Mouse (Mus musculus) heart, postnatal 0 days (tissue): ENCODE results near the gene Bscl2. TPM values are rescaled to one million over a fixed set of nuclear protein-coding genes. Genes with fewer than 3 reads are reported as not detected.
"Not testable (repeated sequence)": the region's sequence is repeated elsewhere in the genome, so short reads cannot be mapped to it uniquely, and the experiment has no call there.

Experiments
- ATAC-seq: fragments of 200-750 bp; cut with Nextera tagmentation; 2 replicates; pipeline ENCODE4 v1.8.0; 2017; ENCODE audit warnings: low read depth, moderate number of reproducible peaks, moderate library complexity; ENCODE audit not compliant: insufficient read depth
- DNase-seq: peaks from one replicate; pipeline ENCODE4 v3.0.0-alpha.2; 2016; ENCODE audit warnings: low spot score
- H3K27ac ChIP-seq: fragments of 300-500 bp; sonication (generic); 2 replicates; pipeline ENCODE4 v1.5.1; 2014; ENCODE audit warnings: low read depth, mild to moderate bottlenecking
- H3K27me3 ChIP-seq: fragments of 300-500 bp; sonication (generic); 2 replicates; pipeline ENCODE4 v1.6.1; 2014; ENCODE audit warnings: low read length, mixed read lengths; ENCODE audit not compliant: control insufficient read depth, insufficient read depth
- H3K36me3 ChIP-seq: fragments of 300-500 bp; sonication (generic); replicated peaks from 2 replicates; pipeline ENCODE4 v1.6.1; 2014; ENCODE audit warnings: low read length, mixed read lengths; ENCODE audit not compliant: control insufficient read depth, insufficient read depth
- H3K4me1 ChIP-seq: fragments of 300-500 bp; sonication (generic); 2 replicates; pipeline ENCODE4 v1.6.1; 2014; ENCODE audit warnings: antibody characterized with exemption; ENCODE audit not compliant: control insufficient read depth, insufficient read depth
- H3K4me2 ChIP-seq: fragments of 300-500 bp; sonication (generic); 2 replicates; pipeline ENCODE4 v1.6.1; 2014; ENCODE audit warnings: low read depth, mild to moderate bottlenecking, low read length, moderate library complexity
- H3K4me3 ChIP-seq: fragments of 300-500 bp; sonication (generic); 2 replicates; pipeline ENCODE4 v1.5.1; 2014; ENCODE audit warnings: low read depth, low read length
- H3K9ac ChIP-seq: fragments of 300-500 bp; sonication (generic); replicated peaks from 2 replicates; pipeline ENCODE4 v1.6.1; 2014; ENCODE audit warnings: low read depth, low read length, mixed read lengths
- H3K9me3 ChIP-seq: fragments of 300-500 bp; sonication (generic); replicated peaks from 2 replicates; pipeline ENCODE4 v1.6.1; 2016; ENCODE audit warnings: low read length; ENCODE audit not compliant: control insufficient read depth
- CTCF ChIP-seq: IDR thresholded peaks from 2 replicates; pipeline ENCODE4 v1.5.1; 2016; ENCODE audit warnings: antibody characterized with exemption, control low read depth, low read depth
- EP300 ChIP-seq: IDR thresholded peaks from 2 replicates; pipeline ENCODE4 v1.6.1; 2016; ENCODE audit warnings: antibody characterized with exemption, low read depth
- WGBS: fragments of 180-500 bp; shearing (Covaris S2); extraction: QIAGEN DNeasy Blood & Tissue Kit; methylation state at CpG from one replicate; pipeline ENCODE4 v1.1.7; 2014; 5-methylcytosine and 5-hydroxymethylcytosine counted together
- polyA plus RNA-seq: library from polyadenylated mRNA; unstranded; fragments of >200 nt; fragmentation: Nextera tagmentation; extraction: Ambion mirVana; gene quantifications from 2 replicates; pipeline ENCODE4 v1.2.1, GENCODE M21; 2015
- total RNA-seq: library from RNA; depleted of rRNA; stranded (reverse); fragments of >200 nt; gene quantifications from 2 replicates; pipeline ENCODE4 v1.2.3, GENCODE M21; 2014; ENCODE audit warnings: low replicate concordance

Gene Bscl2
- total and polyA plus RNA-seq, 2 experiments from 2014 or later, result 32.1 to 54.2 TPM

DNA sequence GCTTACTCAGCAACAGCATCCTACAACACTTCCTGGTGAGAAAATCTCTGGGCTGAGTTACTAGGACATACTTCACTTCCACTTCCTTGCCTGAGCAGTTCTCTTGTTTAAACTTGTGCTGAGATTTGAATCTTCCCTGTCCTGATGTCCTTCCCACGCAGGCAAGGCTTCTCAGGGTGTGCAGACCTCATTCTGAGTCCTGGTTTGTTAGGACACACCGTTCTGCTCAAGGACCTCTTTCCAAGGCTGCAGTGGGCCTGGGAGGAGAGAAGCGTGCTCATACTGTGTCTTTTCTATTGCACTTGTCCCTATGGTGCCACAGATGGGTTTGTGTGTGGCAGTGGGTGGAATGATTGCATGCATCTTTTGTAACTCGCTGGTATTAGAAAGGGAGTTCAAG lies 4.3 kb upstream of the Bscl2 start:
- Histone ChIP-seq H3K4me2 (no peak overlapping the region), H3K4me3 (no peak overlapping the region), H3K27me3 (no peaks in the 10 kb centered on the region), H3K9me3 (no peaks in the 10 kb centered on the region), H3K9ac (no peak overlapping the region), H3K27ac (no peak overlapping the region), H3K4me1 (peaks cover 4% of the 10 kb centered on the region), H3K36me3 (peaks cover 74% of the 10 kb centered on the region)
- no peak for DNase-seq
- no peak for ATAC-seq
- no peak for TF ChIP-seq EP300
- TF ChIP-seq CTCF, result no peak
- WGBS, result 84% methylated on average over 4 of the region's 4 CpGs

- H3K9me3 ChIP-seq, H3K27me3 ChIP-seq, H3K27ac ChIP-seq, H3K4me2 ChIP-seq, H3K4me3 ChIP-seq, DNase-seq, ATAC-seq, H3K9ac ChIP-seq: not testable (repeated sequence)
- H3K4me1 ChIP-seq, result peaks cover 22% of the 10 kb centered on the region
- WGBS, result 93% methylated on average over 10 of the region's 10 CpGs
- peaks cover 41% of the 10 kb centered on the region for H3K36me3 ChIP-seq
Observed at GRCm38 (mm10) chr19:8836327-8836726, 940 bp upstream of the Bscl2 start.

- H3K4me1 ChIP-seq, result peaks cover 22% of the 10 kb centered on the region
- TF ChIP-seq EP300 (no peak), CTCF (no peak)
- no peak for ATAC-seq
- peaks cover 27% of the 10 kb centered on the region for H3K36me3 ChIP-seq
- H3K27ac ChIP-seq, result peak overlapping the region; percentile 94
- WGBS, result 17% methylated on average over 15 of the region's 15 CpGs
- no peaks in the 10 kb centered on the region for H3K9me3 ChIP-seq
- H3K9ac ChIP-seq, result peak overlapping the region; percentile 74
- no peaks in the 10 kb centered on the region for H3K27me3 ChIP-seq
- no peak for DNase-seq
- peak overlapping the region; percentile 59 for H3K4me3 ChIP-seq
- H3K4me2 ChIP-seq, result peak overlapping the region; percentile 97
Observed at GRCm38 (mm10) chr19:8838041-8838730, 919 bp downstream of the Bscl2 start.

DNA sequence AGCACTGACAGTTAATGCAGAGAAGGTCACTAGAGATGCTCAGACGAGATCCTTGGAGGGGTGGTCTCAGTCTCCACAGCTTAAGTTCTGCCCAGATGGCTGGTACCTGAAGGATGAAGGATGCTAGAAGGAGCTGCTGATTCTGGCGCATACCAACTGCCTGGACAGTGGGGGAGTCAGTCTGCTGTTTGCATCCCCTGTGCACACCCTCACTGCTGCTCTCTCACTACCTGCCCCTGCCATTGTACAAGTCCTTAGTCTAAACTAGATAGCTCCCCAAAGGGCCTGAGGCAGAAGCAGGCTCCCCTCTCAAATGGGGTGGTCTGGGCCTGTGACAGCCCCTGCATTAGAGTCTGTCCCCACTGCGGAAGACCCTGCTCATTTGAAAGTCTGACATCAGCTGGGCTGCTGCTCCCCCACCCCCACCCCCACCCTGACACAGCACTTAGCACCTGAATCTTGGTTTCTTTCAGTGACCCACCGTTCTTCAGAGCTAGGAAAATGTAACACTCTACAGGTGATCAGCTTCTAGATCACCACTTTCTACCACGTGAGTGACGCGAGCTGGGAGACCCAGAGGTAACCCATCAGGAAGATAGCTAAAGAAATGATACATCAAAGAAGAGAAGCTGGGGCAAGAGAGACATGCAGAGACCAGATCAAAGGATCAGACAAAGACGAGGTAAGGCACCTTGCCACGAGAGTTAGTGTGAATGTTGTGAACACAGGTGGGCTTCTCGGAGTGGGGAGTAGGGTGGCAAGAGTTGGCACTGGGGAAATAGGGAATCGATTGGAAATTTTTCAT lies 2.0 kb downstream of the Bscl2 start, which contains the start of gene Gng3:
TSS of gene Gng3 (minus strand) at position 92 of the 805 bp plus-strand sequence.
- H3K4me1 ChIP-seq, result peaks cover 22% of the 10 kb centered on the region
- no peaks in the 10 kb centered on the region for H3K9me3 ChIP-seq
- ATAC-seq (no peak), DNase-seq (no peak)
- H3K27me3 ChIP-seq, result no peaks in the 10 kb centered on the region
- TF ChIP-seq CTCF (no peak), EP300 (no peak)
- peak within 1 kb of the TSS; percentile 74 for H3K9ac ChIP-seq
- peak within 1 kb of the TSS; percentile 59 for H3K4me3 ChIP-seq
- peak within 1 kb of the TSS; percentile 94 for H3K27ac ChIP-seq
- H3K4me2 ChIP-seq, result peak within 1 kb of the TSS; percentile 97
- peaks cover 16% of the 10 kb centered on the region for H3K36me3 ChIP-seq
- WGBS, result 65% methylated on average over 11 of the region's 11 CpGs

GRCm38 (mm10) chr19:8839908-8840791 lies 2.9 kb downstream of the Bscl2 start:
- Histone ChIP-seq H3K4me1 (peaks cover 22% of the 10 kb centered on the region), H3K4me2 (peak overlapping the region; percentile 73), H3K4me3 (peak overlapping the region; percentile 47), H3K36me3 (peaks cover 10% of the 10 kb centered on the region), H3K9me3 (no peaks in the 10 kb centered on the region), H3K27ac (no peak overlapping the region), H3K27me3 (no peaks in the 10 kb centered on the region), H3K9ac (peak overlapping the region; percentile 49; the same call in 1 of the 2 replicates)
- DNase-seq (peak; percentile 48), ATAC-seq (peak; percentile 42)
- 26% methylated on average over 29 of the region's 29 CpGs for WGBS
- no peak for TF ChIP-seq CTCF
- no peak for TF ChIP-seq EP300
